Mouse (Mus musculus) liver, embryonic 14.5 days (tissue): Measurements from ENCODE around the gene Tnfsf8.

ENCODE experiments used
- CTCF ChIP-seq: IDR thresholded peaks from 2 replicates; pipeline ENCODE4 v1.5.1; 2016; ENCODE audit warnings: antibody characterized with exemption, low read depth, control low read depth
- EP300 ChIP-seq: IDR thresholded peaks from 2 replicates; pipeline ENCODE4 v1.6.1; 2016; ENCODE audit warnings: antibody characterized with exemption, low read depth

DNA sequence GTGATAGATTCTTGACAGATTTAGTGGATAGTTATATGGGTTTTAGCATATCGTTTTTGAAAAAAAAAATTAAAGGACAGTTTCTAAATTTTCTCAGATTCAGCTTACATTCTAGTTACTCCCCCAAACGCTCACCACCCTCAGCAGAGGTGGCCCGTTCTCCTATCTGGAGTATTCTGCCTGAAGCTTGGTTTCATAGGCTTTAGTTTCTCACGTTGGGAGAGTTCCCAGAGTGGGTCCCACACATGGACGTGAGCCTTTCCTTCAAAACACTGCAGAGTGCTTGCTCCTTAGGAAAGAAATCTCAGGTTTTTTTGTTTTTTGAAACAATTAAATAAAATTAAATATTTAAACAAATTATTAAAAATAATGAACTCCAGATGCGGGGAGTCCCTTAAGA lies 4.4 kb downstream of the Tnfsf8 start:
- TF ChIP-seq CTCF (no peak), EP300 (no peak)
